Mouse (Mus musculus) kidney, embryonic 16.5 days (tissue): Measurements from ENCODE around the gene Tenm2. TPM values are rescaled to one million over a fixed set of nuclear protein-coding genes. Genes with fewer than 3 reads are reported as not detected.
A peak's percentile ranks its signal among the peaks of the same experiment; 100 is the strongest.

Experiments
- ATAC-seq: fragments of 200-750 bp; cut with Nextera tagmentation; 2 replicates; pipeline ENCODE4 v1.8.0; 2017; ENCODE audit warnings: moderate TSS enrichment; ENCODE audit not compliant: low FRiP score, low TSS enrichment
- H3K27ac ChIP-seq: fragments of 300-500 bp; sonication (generic); 2 replicates; pipeline ENCODE4 v1.5.1; 2014; ENCODE audit warnings: low read length
- H3K27me3 ChIP-seq: fragments of 300-500 bp; sonication (generic); 2 replicates; pipeline ENCODE4 v1.6.1; 2014; ENCODE audit warnings: low read length, control low read depth, mixed read lengths; ENCODE audit not compliant: insufficient read depth
- H3K36me3 ChIP-seq: fragments of 300-500 bp; sonication (generic); 2 replicates; pipeline ENCODE4 v1.6.1; 2014; ENCODE audit warnings: low read length, control low read depth, mixed read lengths; ENCODE audit not compliant: insufficient read depth
- H3K4me1 ChIP-seq: fragments of 300-500 bp; sonication (generic); 2 replicates; pipeline ENCODE4 v1.6.1; 2014; ENCODE audit warnings: low read length, control low read depth, mixed read lengths; ENCODE audit not compliant: insufficient read depth
- H3K4me2 ChIP-seq: fragments of 300-500 bp; sonication (generic); replicated peaks from 2 replicates; pipeline ENCODE4 v1.6.1; 2014; ENCODE audit warnings: low read depth, low read length
- H3K4me3 ChIP-seq: fragments of 300-500 bp; sonication (generic); 2 replicates; pipeline ENCODE4 v1.5.1; 2014; ENCODE audit warnings: mild to moderate bottlenecking, low read length
- H3K9ac ChIP-seq: fragments of 300-500 bp; sonication (generic); replicated peaks from 2 replicates; pipeline ENCODE4 v1.6.1; 2014; ENCODE audit warnings: low read length
- H3K9me3 ChIP-seq: fragments of 300-500 bp; sonication (generic); 2 replicates; pipeline ENCODE4 v1.6.1; 2016; ENCODE audit warnings: low read length, control low read depth
- WGBS: fragments of 180-500 bp; shearing (Covaris S2); extraction: QIAGEN DNeasy Blood & Tissue Kit; methylation state at CpG from one replicate; pipeline ENCODE4 v1.1.7; 2014; 5-methylcytosine and 5-hydroxymethylcytosine counted together
- polyA plus RNA-seq: library from polyadenylated mRNA; unstranded; fragments of >200 nt; fragmentation: Nextera tagmentation; extraction: Ambion mirVana; gene quantifications from 2 replicates; pipeline ENCODE4 v1.2.1, GENCODE M21; 2015

Gene Tenm2
- polyA plus RNA-seq, 1 experiment from 2014 or later: 0.76 TPM

- H3K9ac ChIP-seq: no peak overlapping the region
- 19% methylated on average over 3 of the region's 3 CpGs for WGBS
- H3K27ac ChIP-seq: no peak overlapping the region
- H3K36me3 ChIP-seq: no peaks in the 10 kb centered on the region
- no peak overlapping the region for H3K4me3 ChIP-seq
- H3K4me1 ChIP-seq: no peaks in the 10 kb centered on the region
- no peak for ATAC-seq
- H3K4me2 ChIP-seq: no peak overlapping the region
- no peaks in the 10 kb centered on the region for H3K9me3 ChIP-seq
- no peaks in the 10 kb centered on the region for H3K27me3 ChIP-seq
Measured at GRCm38 (mm10) chr11:36886147-36886546, 349.6 kb downstream of the Tenm2 start.

- 18% methylated on average over 4 of the region's 4 CpGs for WGBS
- H3K9me3 ChIP-seq: no peaks in the 10 kb centered on the region
- no peaks in the 10 kb centered on the region for H3K27me3 ChIP-seq
- no peak overlapping the region for H3K4me3 ChIP-seq
- no peak overlapping the region for H3K9ac ChIP-seq
- peak overlapping the region; percentile 20; the same call in 1 of the 2 replicates for H3K27ac ChIP-seq
- H3K4me1 ChIP-seq: 0 out of 2 replicates have a peak, but pooled peaks cover 5% of the 10 kb centered on the region
- peak; percentile 89 for ATAC-seq
- H3K36me3 ChIP-seq: no peaks in the 10 kb centered on the region
- H3K4me2 ChIP-seq: no peak overlapping the region
Measured at GRCm38 (mm10) chr11:36872961-36873360, 362.8 kb downstream of the Tenm2 start.

GRCm38 (mm10) chr11:36870548-36870947, 365.2 kb downstream of the Tenm2 start:
- 84% methylated on average over 5 of the region's 5 CpGs for WGBS
- ATAC-seq: no peak
- H3K27me3 ChIP-seq: no peaks in the 10 kb centered on the region

GRCm38 (mm10) chr11:36851690-36852089, 384.1 kb downstream of the Tenm2 start:
- ATAC-seq: no peak
- H3K27me3 ChIP-seq: no peaks in the 10 kb centered on the region
- H3K4me2 ChIP-seq: no peak overlapping the region
- H3K27ac ChIP-seq: no peak overlapping the region
- H3K4me1 ChIP-seq: peaks cover 4% of the 10 kb centered on the region; the same call in 1 of the 2 replicates
- WGBS: 35% methylated on average over 3 of the region's 3 CpGs
- no peaks in the 10 kb centered on the region for H3K36me3 ChIP-seq
- H3K4me3 ChIP-seq: no peak overlapping the region
- no peaks in the 10 kb centered on the region for H3K9me3 ChIP-seq
- no peak overlapping the region for H3K9ac ChIP-seq

More at GRCm38 (mm10) chr11:36870548-36870947, 365.2 kb downstream of the Tenm2 start:
- Histone ChIP-seq H3K4me2 (no peak overlapping the region), H3K9me3 (no peaks in the 10 kb centered on the region), H3K4me3 (no peak overlapping the region), H3K9ac (no peak overlapping the region), H3K36me3 (no peaks in the 10 kb centered on the region), H3K4me1 (0 out of 2 replicates have a peak, but pooled peaks cover 5% of the 10 kb centered on the region), H3K27ac (no peak overlapping the region)

GRCm38 (mm10) chr11:36847451-36847850, 388.3 kb downstream of the Tenm2 start:
- no peak for ATAC-seq
- Histone ChIP-seq H3K4me3 (no peak overlapping the region), H3K4me1 (peaks cover 4% of the 10 kb centered on the region; the same call in 1 of the 2 replicates), H3K27me3 (no peaks in the 10 kb centered on the region), H3K36me3 (no peaks in the 10 kb centered on the region), H3K4me2 (no peak overlapping the region), H3K27ac (no peak overlapping the region), H3K9me3 (no peaks in the 10 kb centered on the region), H3K9ac (no peak overlapping the region)
- WGBS: 57% methylated on average over 6 of the region's 6 CpGs

- ATAC-seq: peak; percentile 82
- Histone ChIP-seq H3K4me2 (no peak overlapping the region), H3K36me3 (no peaks in the 10 kb centered on the region), H3K4me1 (peaks cover 12% of the 10 kb centered on the region; the same call in 1 of the 2 replicates), H3K4me3 (no peak overlapping the region), H3K27me3 (no peaks in the 10 kb centered on the region), H3K9ac (no peak overlapping the region), H3K27ac (no peak overlapping the region), H3K9me3 (no peaks in the 10 kb centered on the region)
- 15% methylated on average over 4 of the region's 4 CpGs for WGBS
Measured at GRCm38 (mm10) chr11:36832855-36833254, 402.9 kb downstream of the Tenm2 start.

- no peak overlapping the region for H3K4me3 ChIP-seq
- H3K9me3 ChIP-seq: no peaks in the 10 kb centered on the region
- H3K27ac ChIP-seq: peak overlapping the region; percentile 68; the same call in 1 of the 2 replicates
- WGBS: 41% methylated on average over 11 of the region's 11 CpGs
- H3K36me3 ChIP-seq: no peaks in the 10 kb centered on the region
- H3K9ac ChIP-seq: no peak overlapping the region
- H3K4me2 ChIP-seq: peak overlapping the region; percentile 9; the same call in 1 of the 2 replicates
- H3K4me1 ChIP-seq: peaks cover 12% of the 10 kb centered on the region; the same call in 1 of the 2 replicates
- H3K27me3 ChIP-seq: no peaks in the 10 kb centered on the region
- ATAC-seq: peak; percentile 76
Measured at GRCm38 (mm10) chr11:36831511-36831910, 404.3 kb downstream of the Tenm2 start.

- H3K9me3 ChIP-seq: no peaks in the 10 kb centered on the region
- no peak overlapping the region for H3K27ac ChIP-seq
- no peaks in the 10 kb centered on the region for H3K4me1 ChIP-seq
- ATAC-seq: no peak
- 54% methylated on average over 7 of the region's 7 CpGs for WGBS
- H3K27me3 ChIP-seq: no peaks in the 10 kb centered on the region
- no peaks in the 10 kb centered on the region for H3K36me3 ChIP-seq
- H3K9ac ChIP-seq: no peak overlapping the region
- no peak overlapping the region for H3K4me3 ChIP-seq
- no peak overlapping the region for H3K4me2 ChIP-seq
Measured at GRCm38 (mm10) chr11:36824666-36825065, 411.1 kb downstream of the Tenm2 start.

- no peaks in the 10 kb centered on the region for H3K9me3 ChIP-seq
- no peaks in the 10 kb centered on the region for H3K4me1 ChIP-seq
- no peak overlapping the region for H3K4me3 ChIP-seq
- H3K27ac ChIP-seq: no peak overlapping the region
- no peak for ATAC-seq
- no peak overlapping the region for H3K9ac ChIP-seq
- WGBS: 63% methylated on average over 1 of the region's 1 CpGs
- no peaks in the 10 kb centered on the region for H3K36me3 ChIP-seq
- no peaks in the 10 kb centered on the region for H3K27me3 ChIP-seq
- no peak overlapping the region for H3K4me2 ChIP-seq
Measured at GRCm38 (mm10) chr11:36804615-36805014, 431.1 kb downstream of the Tenm2 start.

GRCm38 (mm10) chr11:36802208-36802631, 433.5 kb downstream of the Tenm2 start:
- ATAC-seq: no peak
- no peak overlapping the region for H3K4me3 ChIP-seq
- H3K27me3 ChIP-seq: no peaks in the 10 kb centered on the region
- no peaks in the 10 kb centered on the region for H3K4me1 ChIP-seq
- H3K4me2 ChIP-seq: peak overlapping the region; percentile 17; the same call in 1 of the 2 replicates
- H3K36me3 ChIP-seq: no peaks in the 10 kb centered on the region
- H3K9me3 ChIP-seq: no peaks in the 10 kb centered on the region
- WGBS: 33% methylated on average over 8 of the region's 8 CpGs
- no peak overlapping the region for H3K27ac ChIP-seq
- no peak overlapping the region for H3K9ac ChIP-seq
